Comparison of ENCODE assay signal across 8 mouse cellular contexts in genomic region chr15:81522036-81522751, GRCm38 (mm10). TPM values are rescaled to one million over a fixed set of nuclear protein-coding genes. Genes with fewer than 3 reads are reported as not detected.
A peak's percentile ranks its signal among the peaks of the same experiment; 100 is the strongest.
DNase-seq lines count a peak whose midpoint lies in the region; ATAC-seq and TF ChIP-seq lines count a peak whose summit lies in the region.

No protein-coding gene starts in this region.

- no peaks in the 10 kb centered on the region for H3K79me2 ChIP-seq in heart, adult 2 months (replicated peaks; ENCODE audit: control insufficient read depth, insufficient read depth, low read length)

- intact Hi-C loops in heart, adult 2 months (cut with DNase I), result loop anchor here (2.0 kb wide), 2 partner anchors 55 to 65 kb away; partner anchors contain the start of gene Rbx1

- peak overlapping the region; percentile 98 for H3K4me2 ChIP-seq in liver, embryonic 15.5 days

- peak; percentile 86 for DNase-seq in 3134 (ENCODE audit: extremely low read depth, insufficient read length, low spot score)
- peak; percentile 57 to 72 for DNase-seq in adrenal gland, adult 18-20 months (ENCODE audit: low spot score in 2 of 2)
- DNase-seq in embryo, embryonic 11 days, result peak; percentile 70
- DNase-seq in heart, adult 2 months, result peak; percentile 81 to 85
- peak; percentile 78 for DNase-seq in kidney, adult 18-20 months
- peak; percentile 61 for DNase-seq in neural tube, embryonic 10.5 days (ENCODE audit: extremely low spot score, low spot score)

- no peaks in the 10 kb centered on the region for H3K36me3 ChIP-seq in heart, adult 2 months (ENCODE audit: control insufficient read depth, insufficient read depth, low read length)
- no peaks in the 10 kb centered on the region for H3K36me3 ChIP-seq in liver, embryonic 15.5 days (replicated peaks)
- no peaks in the 10 kb centered on the region for H3K36me3 ChIP-seq in testis, adult 2 months (ENCODE audit: control insufficient read depth, insufficient read depth, low read length)

- WGBS in heart, adult 2 months, result 2% methylated on average over 38 of the region's 38 CpGs
- under 1% methylated on average over 38 of the region's 38 CpGs for WGBS in liver, embryonic 15.5 days (ENCODE audit: insufficient replicate concordance)

- peak; percentile 70 for TF ChIP-seq POLR2A in heart, adult 2 months (IDR thresholded peaks at IDR 0.05; ENCODE audit: insufficient read depth, low read depth, low read length)
- peak; percentile 7; the same call in 1 of the 2 replicates for TF ChIP-seq POLR2A in testis, adult 2 months (IDR thresholded peaks at IDR 0.05; ENCODE audit: control insufficient read depth, low read depth, low read length)

- peak overlapping the region; percentile 83 for H3K9ac ChIP-seq in heart, adult 2 months (ENCODE audit: low read depth, low read length)
- peak overlapping the region; percentile 59 for H3K9ac ChIP-seq in liver, embryonic 15.5 days

- no peaks in the 10 kb centered on the region for H3K9me3 ChIP-seq in liver, embryonic 15.5 days (replicated peaks)

- no peaks in the 10 kb centered on the region for H3K4me1 ChIP-seq in heart, adult 2 months (ENCODE audit: control insufficient read depth, insufficient read depth, low read length)
- H3K4me1 ChIP-seq in liver, embryonic 15.5 days (replicated peaks), result peaks cover 40% of the 10 kb centered on the region
- peaks cover 15% of the 10 kb centered on the region for H3K4me1 ChIP-seq in testis, adult 2 months (ENCODE audit: control insufficient read depth, insufficient read depth, low read length)

- ATAC-seq in liver, embryonic 15.5 days (ENCODE audit: insufficient read depth), result peak; percentile 50

- no peaks in the 10 kb centered on the region for H3K27me3 ChIP-seq in heart, adult 2 months (ENCODE audit: control insufficient read depth, insufficient read depth, low read length)
- H3K27me3 ChIP-seq in liver, embryonic 15.5 days, result peaks cover 9% of the 10 kb centered on the region
- H3K27me3 ChIP-seq in testis, adult 2 months (ENCODE audit: control insufficient read depth, insufficient read depth, low read length), result no peaks in the 10 kb centered on the region

- H3K4me3 ChIP-seq in heart, adult 2 months, result peak overlapping the region; percentile 92
- peak overlapping the region; percentile 69 for H3K4me3 ChIP-seq in liver, embryonic 15.5 days (replicated peaks)
- peak overlapping the region; percentile 84 for H3K4me3 ChIP-seq in testis, adult 2 months (ENCODE audit: control insufficient read depth, low read depth, low read length)

- TF ChIP-seq EP300 in heart, adult 2 months (IDR thresholded peaks at IDR 0.05; ENCODE audit: insufficient read depth, low read depth, low read length), result peak; percentile 49; the same call in 1 of the 2 replicates

- TF ChIP-seq CTCF in heart, adult 2 months (IDR thresholded peaks at IDR 0.05), result no peak
- TF ChIP-seq CTCF in testis, adult 2 months (IDR thresholded peaks at IDR 0.05; ENCODE audit: control insufficient read depth, insufficient read depth, insufficient replicate concordance, low read depth, low read length), result no peak

- H3K27ac ChIP-seq in heart, adult 2 months, result peak overlapping the region; percentile 93
- H3K27ac ChIP-seq in liver, embryonic 15.5 days (replicated peaks), result peak overlapping the region; percentile 92
- H3K27ac ChIP-seq in testis, adult 2 months (ENCODE audit: control insufficient read depth, insufficient read depth, low read depth, low read length), result peak overlapping the region; percentile 81

RNA-seq across cellular contexts. Expression of gene Rbx1, which starts 56.1 kb away (rescaled TPM):
- 100 to 1,000 TPM; 133 to 140 TPM for total RNA-seq in adrenal gland, adult 18-20 months (2021)
- total RNA-seq in heart, adult 2 months (2021), result 100 to 1,000 TPM; 106 to 122 TPM
- 67.8 and 96.1 TPM in 2 replicates for polyA plus RNA-seq in heart, adult 2 months (2012; rRNA removed)
- polyA plus RNA-seq in liver, embryonic 15.5 days (2015; fragmentation: Nextera tagmentation; extraction: Ambion mirVana), result 195 and 226 TPM in 2 replicates
- 51.1 and 55.3 TPM in 2 replicates for polyA plus RNA-seq in testis, adult 2 months (2012; rRNA removed)

Comparison
In these comparisons a context has a peak if more than half of its experiments do, and no peak if none do; other contexts are left out.
1. Peak in every context shown above with its lines: DNase-seq, ATAC-seq, H3K4me3 ChIP-seq and H3K27ac ChIP-seq.